Mouse (Mus musculus) gastrocnemius, postnatal 36 days (tissue): ENCODE measurements around the gene Ubr4. TPM values are rescaled to one million over a fixed set of nuclear protein-coding genes. Genes with fewer than 3 reads are reported as not detected.

ENCODE experiments used
- DNase-seq, 2 experiments: peaks; one replicate each; pipeline ENCODE4 v3.0.0; 2022
- intact Hi-C: fragments of 180-260 bp; cut with DNase I; formaldehyde crosslinking; loops from one replicate; pipeline ENCODE4 v1.15.1; 2025
- long read RNA-seq, 2 experiments: library from polyadenylated mRNA; stranded (forward); transcript quantifications; one replicate each; pipeline ENCODE4 v2.0.0; 2021
- total RNA-seq, 2 experiments: library from RNA; stranded (reverse); gene quantifications; 2 replicates each; pipeline ENCODE4 v1.2.3; 2021

Ubr4 gene
- total RNA-seq: 10 to 100 TPM; 91.3 to 94.0 TPM
- long read RNA-seq, experiment 1, partial matches to known transcripts: 19 of 24 reads
- long read RNA-seq, experiment 1, other reads (novel, unspliced or antisense): 5 of 24 reads
- long read RNA-seq, experiment 2, partial matches to known transcripts: 16 of 20 reads
- long read RNA-seq, experiment 2, other reads (novel, unspliced or antisense): 4 of 20 reads

GRCm38 (mm10) chr4:139351931-139352711, at the start of gene Ubr4, which contains the start of the genes Mrto4 and Emc1:
TSS of gene Ubr4 (plus strand) at chr4:139352609.
TSS of gene Mrto4 (minus strand) at chr4:139352576.
TSS of gene Emc1 (plus strand) at chr4:139352587.
- intact Hi-C loops: no loop called here
- DNase-seq: peak; percentile 73 to 80

DNA sequence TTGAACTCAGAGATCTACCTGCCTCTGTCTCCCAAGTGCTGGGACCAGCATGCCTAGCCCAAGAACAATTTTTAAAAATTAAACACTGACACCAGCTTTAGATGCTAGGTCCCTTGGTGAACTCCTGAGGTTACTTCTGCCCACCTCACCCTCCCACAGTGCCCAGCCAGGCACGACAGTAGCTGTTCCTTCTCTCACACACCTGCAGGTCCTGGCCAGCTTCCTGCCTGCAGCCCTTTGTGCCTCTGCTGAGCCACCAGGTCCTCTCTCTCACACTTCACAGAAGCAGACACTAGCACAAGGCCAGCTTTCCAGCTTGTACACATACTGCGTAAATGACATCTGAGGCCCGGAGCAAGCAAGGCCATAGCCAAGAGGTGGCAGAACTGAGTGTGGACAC, 46.9 kb upstream of the Ubr4 start:
- DNase-seq: no peak
- intact Hi-C loops: no loop called here

- intact Hi-C loops: no loop called here
- DNase-seq: no peak
Measured at GRCm38 (mm10) chr4:139307916-139308315, 44.5 kb upstream of the Ubr4 start.

DNA sequence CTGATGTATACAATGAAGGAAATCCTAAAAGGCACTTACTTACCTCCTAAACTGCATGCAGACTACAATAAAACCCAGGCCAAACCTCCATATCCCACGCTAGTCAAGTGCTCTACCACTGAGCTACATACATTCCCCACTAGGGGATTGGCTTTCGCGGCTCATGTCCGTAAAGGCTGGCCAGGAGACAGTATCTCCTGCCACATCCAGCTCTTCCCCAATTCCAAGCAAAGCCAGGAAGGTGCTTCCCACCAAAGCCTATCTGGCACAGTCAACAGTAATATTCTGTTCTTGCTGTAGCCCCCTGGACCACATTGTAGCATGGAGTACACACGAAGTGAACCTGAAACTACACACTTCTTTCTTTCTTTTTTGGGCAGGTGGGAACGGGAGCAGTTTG, 42.8 kb upstream of the Ubr4 start:
- intact Hi-C loops: no loop called here

DNA sequence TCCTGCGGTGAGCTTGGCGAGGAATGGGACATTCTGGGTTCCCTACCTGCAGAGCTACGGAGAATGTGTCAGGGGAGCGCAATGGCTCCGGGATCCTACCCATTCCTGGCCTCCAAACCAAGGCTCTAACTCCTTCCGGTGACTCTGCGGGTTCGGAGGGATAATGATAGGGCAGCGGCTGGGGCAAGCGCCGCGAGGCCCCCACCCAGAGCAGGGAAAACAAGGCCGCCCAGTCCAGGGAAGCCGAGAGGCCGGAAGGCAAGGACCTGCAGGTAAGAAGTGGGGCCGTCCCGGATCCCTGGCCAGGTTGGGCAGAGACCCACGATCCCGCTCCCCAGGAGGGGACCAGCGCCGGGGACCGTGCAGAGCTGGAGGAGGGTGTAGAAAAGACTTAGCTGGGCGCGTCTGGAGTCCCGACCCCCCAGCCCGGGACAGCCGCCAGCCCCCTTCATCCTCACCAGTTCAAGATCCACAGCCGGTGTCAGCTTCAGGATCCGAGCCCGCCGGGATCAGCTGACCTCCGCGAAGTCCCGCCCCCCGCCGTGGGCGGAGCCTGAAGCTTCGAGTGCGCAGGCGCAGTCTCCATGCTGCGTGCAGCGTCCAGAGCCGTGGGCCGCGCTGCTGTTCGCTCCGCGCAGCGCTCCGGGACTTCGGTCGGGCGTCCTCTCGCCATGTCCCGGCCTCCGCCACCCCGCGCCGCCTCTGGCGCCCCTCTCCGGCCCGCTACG, 42.1 kb upstream of the Ubr4 start, which contains the start of the genes Pqlc2 and Akr7a5:
Gene Pqlc2 (minus strand): TSS at position 538 of the 728 bp plus-strand sequence.
Gene Akr7a5 (plus strand): TSS at position 574 of the 728 bp plus-strand sequence.
- intact Hi-C loops: no loop called here

More for the DNA sequence above, 42.8 kb upstream of the Ubr4 start:
- no peak for DNase-seq

DNA sequence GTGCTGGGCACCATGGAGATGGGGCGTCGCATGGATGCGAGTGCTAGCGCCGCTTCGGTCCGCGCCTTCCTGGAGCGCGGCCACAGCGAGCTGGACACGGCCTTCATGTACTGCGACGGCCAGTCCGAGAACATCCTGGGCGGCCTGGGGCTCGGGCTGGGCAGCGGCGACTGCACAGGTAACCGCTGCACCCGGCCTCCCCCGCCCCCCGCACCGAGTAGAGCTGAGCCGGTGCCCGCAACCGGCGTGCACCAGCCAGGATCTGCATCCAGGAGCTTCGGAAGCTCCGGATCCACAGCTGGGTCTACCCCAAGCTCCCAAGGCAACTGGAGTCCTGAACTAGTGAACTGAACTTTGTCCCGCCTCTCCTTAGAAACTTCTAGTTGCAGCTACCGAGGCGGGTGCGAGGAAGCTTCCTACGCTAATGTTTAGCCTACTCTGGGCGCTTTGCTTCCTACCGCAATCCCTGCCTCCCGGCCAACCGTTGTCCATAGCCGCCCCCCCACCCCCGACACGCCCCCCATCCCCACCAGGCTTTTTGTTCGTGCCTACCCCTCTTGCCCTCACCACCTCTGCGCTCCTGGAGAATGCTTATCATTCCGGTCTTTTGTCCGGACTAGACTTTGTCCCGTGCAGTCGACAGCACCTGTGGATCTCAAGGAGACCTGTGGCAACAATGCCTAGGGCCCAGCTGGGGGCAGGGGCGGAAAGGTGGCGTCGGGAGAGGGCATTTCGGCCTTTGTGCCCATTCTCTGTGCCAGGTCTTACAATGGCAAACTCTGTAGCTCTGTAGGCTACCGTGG, 41.3 kb upstream of the Ubr4 start:
- no peak for DNase-seq
- intact Hi-C loops: no loop called here

More for the DNA sequence above, 42.1 kb upstream of the Ubr4 start, which contains the start of the genes Pqlc2 and Akr7a5:
- peak; percentile 97 to 100 for DNase-seq

DNA sequence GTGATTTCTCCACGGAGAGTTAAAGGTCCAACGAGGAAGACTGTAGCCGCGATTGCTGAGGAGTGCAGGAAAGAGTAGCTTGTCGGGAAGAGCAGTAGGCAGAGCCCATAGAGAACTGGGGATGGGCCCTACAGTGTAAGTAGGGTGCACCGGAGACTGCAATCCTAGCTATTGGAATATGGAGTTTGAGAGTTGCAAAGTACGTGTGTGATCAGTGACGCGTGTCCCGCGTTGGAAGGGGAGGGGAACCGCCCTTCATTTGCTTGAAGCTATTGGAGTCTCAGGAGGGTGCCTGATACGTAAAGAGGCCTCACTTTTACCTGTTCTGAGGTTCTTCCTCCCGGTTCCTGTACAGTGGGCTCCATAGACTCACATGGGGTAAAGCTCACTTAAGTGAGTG, 40.7 kb upstream of the Ubr4 start:
- no peak for DNase-seq
- intact Hi-C loops: no loop called here

DNA sequence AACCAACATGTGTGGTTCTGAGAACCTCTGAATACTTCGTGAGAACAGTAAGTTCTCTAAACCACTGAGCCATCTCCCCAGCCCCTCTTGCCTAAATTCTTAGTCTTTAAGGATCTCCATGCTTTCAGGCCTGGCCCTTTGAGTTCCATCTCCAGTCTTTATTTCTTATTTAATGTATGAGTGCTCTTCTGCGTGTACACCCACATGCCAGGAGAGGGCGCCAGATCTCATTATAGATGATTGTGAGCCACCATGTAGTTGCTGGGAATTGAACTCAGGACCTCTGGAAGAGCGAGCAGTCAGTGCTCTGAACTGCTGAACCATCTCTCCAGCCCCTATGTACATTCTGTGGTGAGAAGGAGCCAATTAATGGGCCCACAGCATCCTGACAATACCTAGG, 39.8 kb upstream of the Ubr4 start:
- intact Hi-C loops: no loop called here
- no peak for DNase-seq

- no peak for DNase-seq
- intact Hi-C loops: no loop called here
Measured at GRCm38 (mm10) chr4:139318449-139318848, 34.0 kb upstream of the Ubr4 start.

DNA sequence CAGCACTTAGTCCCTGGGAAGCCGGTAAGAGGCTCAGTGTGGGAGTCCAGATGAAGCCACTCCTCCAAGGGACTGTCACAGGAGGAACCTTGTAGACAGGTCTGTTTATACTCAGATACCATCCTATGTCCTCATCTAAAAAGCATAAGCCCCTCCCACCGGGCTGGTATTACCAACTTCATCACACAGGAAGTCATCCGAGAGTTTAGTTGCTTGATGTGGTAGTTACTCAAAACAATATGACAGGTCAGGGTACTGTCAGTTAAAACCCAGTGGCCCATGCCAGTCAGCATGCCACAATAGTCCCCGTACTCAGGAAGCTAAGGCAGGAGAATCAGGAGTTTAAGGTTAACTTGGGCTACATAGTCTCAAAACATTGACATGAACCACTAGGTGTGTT, 32.7 kb upstream of the Ubr4 start:
- intact Hi-C loops: no loop called here
- no peak for DNase-seq

DNA sequence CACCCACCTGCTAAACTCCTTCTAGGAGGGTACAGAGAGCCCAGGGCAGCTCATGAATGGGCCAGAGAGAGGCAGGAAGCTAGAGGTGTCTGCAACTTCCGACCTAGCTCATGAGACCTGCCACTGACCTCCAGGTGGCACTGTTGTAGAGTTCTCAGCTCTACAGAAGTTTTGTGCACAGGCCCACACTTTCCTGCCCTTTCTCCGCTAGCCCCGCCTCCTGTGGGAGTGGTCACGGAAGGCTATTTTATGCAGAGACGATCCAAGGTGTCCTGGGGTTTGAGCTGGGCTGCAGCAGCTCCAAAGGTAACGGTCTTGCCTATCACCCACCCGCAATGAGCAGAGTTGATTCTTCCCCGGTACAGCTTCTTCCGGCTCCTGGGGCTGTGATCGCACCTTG, 21.8 kb upstream of the Ubr4 start:
- peak; percentile 32 to 53 for DNase-seq
- intact Hi-C loops: no loop called here

DNA sequence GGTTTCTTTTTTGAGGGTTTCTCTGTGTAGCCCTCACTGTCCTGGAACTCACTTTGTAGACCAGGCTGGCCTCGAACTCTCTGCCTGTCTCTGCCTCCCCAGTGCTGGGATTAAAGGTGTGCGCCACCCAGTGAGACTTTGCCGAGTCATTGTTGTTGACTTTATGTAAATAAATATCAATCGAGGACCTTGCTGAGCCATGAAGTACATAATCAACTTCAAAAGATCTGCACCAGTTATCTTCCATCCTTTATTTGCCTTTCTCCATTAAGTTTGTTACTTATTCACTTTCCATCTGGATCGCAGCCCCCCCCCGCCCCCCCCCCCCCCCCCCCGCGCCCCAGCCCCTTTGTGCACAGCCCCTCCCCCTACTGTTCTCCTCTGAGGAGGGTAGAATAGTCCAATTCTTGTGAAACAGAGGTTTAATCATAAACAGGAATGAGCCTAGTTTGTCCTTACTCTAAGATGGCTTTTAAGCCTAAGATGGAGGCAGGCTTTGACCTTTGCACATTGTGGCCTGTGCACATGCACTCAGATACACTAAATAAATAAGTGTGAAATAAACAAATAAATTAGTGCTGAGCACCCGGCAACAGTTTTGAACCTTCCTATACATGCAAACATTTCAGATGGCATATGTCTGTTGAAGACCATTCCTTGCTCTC, 17.6 kb upstream of the Ubr4 start:
- DNase-seq: no peak
- intact Hi-C loops: loop anchor here (5.0 kb wide), 1 partner anchor 37 kb away; no protein-coding TSS in a partner anchor

GRCm38 (mm10) chr4:139335507-139335906, 16.9 kb upstream of the Ubr4 start:
- intact Hi-C loops: loop anchor here (5.0 kb wide), 1 partner anchor 38 kb away; no protein-coding TSS in a partner anchor

GRCm38 (mm10) chr4:139336822-139337483, 15.5 kb upstream of the Ubr4 start:
- intact Hi-C loops: loop anchor here (2.0 to 5.0 kb wide), 2 partner anchors 40 to 254 kb away; no protein-coding TSS in a partner anchor
- peak; percentile 56 to 70 for DNase-seq

More at GRCm38 (mm10) chr4:139335507-139335906, 16.9 kb upstream of the Ubr4 start:
- no peak for DNase-seq

DNA sequence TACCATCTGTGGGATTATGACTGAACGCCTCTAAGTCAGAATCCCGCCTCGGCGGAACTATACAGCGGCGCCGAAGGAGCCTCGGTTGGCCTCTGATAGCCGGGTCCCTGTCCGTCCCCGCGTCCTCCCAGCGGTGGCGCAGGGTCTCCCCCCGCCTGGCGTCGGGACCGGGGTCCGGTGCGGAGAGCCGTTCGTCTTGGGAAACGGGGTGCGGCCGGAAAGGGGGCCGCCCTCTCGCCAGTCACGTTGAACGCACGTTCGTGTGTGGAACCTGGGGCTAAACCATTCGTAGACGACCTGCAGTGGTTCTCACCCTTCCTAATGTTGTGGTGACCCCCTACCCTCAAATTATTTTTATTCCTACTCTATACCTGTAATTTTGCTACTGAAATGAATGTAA, 14.3 kb upstream of the Ubr4 start:
- no peak for DNase-seq
- intact Hi-C loops: loop anchor here (5.0 kb wide), 1 partner anchor 41 kb away; no protein-coding TSS in a partner anchor

DNA sequence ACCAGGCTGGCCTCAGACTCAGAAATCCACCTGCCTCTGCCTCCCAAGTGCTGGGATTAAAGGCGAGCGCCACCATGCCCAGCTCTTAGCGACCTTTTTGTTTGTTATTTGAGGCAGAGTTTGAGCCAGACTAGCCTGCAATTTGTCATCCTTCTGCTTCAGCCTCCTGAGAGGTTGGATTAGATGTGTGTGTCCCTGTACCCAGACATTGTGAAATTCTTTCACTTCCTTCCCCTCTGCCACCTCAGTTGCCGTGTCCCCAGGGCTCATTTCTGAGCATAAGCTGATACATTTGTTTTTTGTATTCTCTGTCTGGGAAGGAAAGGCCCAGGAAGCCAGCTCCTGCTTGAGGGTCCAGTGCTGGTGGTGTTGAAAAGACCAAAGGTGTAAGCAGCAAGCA, 11.6 kb upstream of the Ubr4 start:
- intact Hi-C loops: no loop called here
- no peak for DNase-seq

DNA sequence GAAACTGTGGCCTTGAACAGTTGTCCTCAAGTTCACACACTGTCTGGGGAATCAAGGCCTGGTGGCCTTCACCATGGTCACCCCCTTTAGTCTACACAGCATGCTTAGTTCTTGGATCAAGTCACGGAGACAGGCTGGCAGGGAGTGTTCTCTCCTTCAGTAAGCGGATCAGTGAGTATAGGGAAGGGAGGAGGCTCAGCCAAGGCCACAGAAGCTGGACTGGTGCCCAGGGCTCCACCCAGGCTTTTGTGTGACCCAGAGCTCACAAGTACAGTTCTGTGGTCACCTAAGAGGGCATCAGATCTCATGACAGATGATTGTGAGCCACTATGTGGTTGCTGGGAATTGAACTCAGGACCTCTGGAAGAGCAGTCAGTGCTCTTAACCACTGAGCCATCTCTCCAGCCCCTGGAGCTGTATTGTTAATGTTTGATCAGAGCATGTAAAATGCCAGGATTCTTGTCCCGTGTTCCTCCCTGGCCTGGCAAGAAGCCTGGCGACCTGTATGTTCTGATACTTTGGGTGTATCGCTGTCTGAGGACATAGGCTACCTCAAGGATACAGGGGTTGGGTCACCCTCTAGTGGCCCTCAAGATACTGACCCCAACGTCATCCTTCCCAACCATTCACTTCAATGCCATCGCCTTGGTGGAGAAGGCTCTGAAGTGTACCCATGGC, 10.7 kb upstream of the Ubr4 start:
- intact Hi-C loops: no loop called here
- DNase-seq: no peak

- DNase-seq: no peak
- intact Hi-C loops: no loop called here
Measured at GRCm38 (mm10) chr4:139343718-139344117, 8.7 kb upstream of the Ubr4 start.
